Mouse (Mus musculus): ENCODE measurements at regions not wholly inside any gene's neighbourhood (a gene's known extent, or its start where the extent isn't known, plus 50 kb on each side); places are given as distances from the start of the nearest gene placed in this dataset.
"Not testable (repeated sequence)": the region's sequence is repeated elsewhere in the genome, so short reads cannot be mapped to it uniquely, and the experiment has no call there.

DNA sequence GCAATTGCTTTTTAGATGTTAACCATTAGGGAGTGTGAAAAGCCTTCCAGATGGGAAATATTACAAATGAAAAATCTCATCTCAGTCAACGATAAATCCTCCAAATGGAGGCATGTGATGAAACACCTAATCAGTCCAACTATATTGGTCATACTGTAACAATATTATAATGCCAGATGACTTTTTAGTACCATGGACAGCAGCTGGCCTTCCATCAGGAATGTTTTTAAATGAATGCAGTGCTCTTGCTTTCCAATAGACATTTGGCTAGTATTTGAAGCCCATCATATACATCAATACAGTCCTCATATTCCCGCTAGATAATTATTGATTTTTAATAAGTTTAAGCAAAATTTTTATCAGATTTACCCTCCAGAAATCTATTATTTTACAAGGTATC is 489.8 kb upstream of the Brinp1 start:
- intact Hi-C loops (cut with DNase I), result no loop called here
- peak; percentile 9 to 24 for DNase-seq

DNA sequence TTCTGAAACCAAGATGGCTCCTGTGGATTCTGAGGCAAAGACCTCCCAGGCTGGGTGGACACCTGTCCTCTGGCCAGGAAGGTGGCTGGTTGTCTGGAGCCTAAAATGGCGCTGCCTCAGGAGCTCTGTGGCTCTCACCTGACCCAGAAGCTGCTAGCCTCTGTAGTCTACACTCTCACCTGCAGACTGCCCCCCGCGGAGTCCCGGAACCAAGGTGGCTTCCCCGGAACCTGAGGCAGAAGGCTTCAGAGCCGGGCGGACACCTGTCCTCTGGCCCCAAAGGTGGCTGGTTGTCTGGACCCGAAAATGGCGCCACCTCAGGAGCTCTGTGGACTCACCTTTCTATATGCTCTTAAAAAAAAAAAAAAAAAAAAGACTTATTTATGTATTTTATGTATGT is 481.2 kb upstream of the Brinp1 start:
- no peak for DNase-seq
- intact Hi-C loops (cut with DNase I), result no loop called here

DNA sequence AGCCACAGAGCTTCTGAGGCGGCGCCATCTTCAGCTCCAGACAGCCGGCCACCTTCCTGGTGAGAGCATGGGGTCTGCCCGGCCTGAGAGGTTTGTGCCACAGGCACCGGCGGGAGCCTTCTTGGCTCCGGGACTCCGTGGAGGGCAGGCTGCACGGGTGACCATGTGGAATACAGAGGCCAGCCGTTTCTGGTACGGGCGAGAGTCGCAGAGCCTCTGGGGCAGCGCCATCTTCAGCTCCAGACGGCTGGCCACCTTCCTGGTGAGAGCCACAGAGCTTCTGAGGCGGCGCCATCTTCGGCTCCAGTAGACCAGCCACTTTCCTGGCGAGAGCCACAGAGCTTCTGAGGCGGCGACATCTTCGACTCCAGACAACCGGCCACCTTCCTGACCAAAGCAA is 456.2 kb upstream of the Brinp1 start:
- DNase-seq; intact Hi-C loops (cut with DNase I): not testable (repeated sequence)

DNA sequence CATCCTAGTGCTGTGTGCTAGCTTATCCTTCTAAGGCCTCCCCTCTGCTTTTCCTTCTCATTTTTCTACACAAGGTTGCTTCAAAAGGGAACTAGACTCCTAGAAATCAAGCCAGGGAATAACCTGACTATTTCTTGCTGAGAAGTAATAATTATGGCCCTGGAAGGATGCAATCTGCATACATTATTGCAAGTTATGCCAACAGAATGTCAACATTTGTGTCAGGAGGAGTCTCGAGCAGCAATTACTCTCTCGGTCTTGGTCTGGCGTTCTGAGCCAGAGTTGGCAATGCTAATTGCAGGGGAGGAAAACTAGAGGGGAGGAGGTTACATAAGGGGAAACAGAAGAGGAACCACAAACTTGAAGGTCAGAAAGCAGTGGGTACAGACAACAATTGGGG is 441.3 kb upstream of the Brinp1 start:
- intact Hi-C loops (cut with DNase I), result no loop called here
- DNase-seq, result no peak

DNA sequence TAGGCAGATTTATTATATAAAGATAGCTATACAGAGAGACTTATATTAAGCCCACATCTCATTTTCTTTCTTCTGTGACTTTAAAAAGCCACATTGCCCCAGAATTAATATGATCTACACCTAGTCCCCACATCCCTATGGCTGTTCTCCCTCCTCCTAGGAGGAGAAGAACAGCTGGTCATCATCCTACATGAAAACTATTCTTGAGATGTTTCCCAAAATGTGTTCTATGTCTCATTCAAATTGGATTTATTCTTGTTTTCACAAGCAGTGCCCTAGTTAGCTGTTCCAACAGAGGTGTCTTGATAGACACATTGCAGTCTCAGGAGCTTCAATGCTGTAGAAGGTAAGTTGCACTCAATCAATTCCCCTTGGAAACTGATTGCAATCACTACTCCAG is 429.1 kb upstream of the Brinp1 start:
- DNase-seq, result no peak
- intact Hi-C loops (cut with DNase I), result no loop called here

DNA sequence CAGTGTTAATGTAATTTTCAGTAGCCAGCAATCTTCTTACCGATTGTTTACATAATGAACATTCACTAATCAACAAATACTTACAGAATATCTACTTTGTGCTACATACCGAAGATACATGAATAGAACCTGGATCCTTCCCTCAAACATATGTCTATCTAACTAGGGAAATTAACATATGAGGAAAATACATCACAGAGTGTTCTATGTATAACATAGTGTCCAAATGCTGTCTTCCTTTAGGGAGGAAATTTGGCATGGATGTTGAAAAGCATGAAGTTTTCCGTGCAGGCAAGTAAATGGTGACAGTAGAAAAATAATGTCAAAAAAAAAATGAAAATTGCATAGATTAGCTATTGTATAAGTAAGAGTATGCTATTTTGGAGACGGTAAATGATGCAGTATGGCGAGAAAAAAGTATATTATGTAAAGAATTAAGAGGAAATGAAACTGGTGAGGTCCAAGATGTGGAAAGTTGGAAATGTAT is 392.8 kb upstream of the Brinp1 start:
- intact Hi-C loops (cut with DNase I), result no loop called here

DNA sequence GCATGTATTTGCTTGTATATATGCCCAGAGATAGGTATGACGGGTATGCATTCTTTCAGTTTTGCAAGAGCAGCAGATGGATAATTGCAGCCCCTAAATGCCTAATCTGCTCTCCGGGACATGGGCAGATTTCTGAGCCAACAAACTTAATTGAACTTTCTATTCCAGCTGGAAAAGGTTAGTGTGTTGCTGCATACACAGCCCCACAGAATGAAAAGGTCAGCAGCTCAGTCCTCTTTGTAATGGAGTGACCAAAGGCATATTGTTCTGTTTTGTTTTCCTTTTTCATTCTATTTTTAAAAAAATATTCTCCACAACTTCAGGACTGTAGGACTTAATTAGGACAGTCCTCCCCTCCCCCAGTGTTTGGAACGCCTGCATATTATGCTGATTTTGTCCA is 373.4 kb upstream of the Brinp1 start:
- intact Hi-C loops (cut with DNase I), result no loop called here
- DNase-seq, result peak in 1 of 2 experiments; percentile 1

More for the DNA sequence above, 392.8 kb upstream of the Brinp1 start:
- no peak for DNase-seq

All from heart, postnatal 10 days (tissue).